Mouse (Mus musculus) testis, postnatal 14 days (tissue): ENCODE data around the gene Mslnl.

Experiments used
- DNase-seq: peaks from one replicate; pipeline ENCODE4 v3.0.0; 2021; ENCODE audit warnings: low spot score

Mslnl gene

GRCm38 (mm10) chr17:25744311-25744710 is 8.5 kb downstream of the Mslnl start:
- no peak for DNase-seq

- no peak for DNase-seq
Observed at GRCm38 (mm10) chr17:25748238-25748637, 12.4 kb downstream of the Mslnl start.

- no peak for DNase-seq
Observed at GRCm38 (mm10) chr17:25749314-25749713, 13.5 kb downstream of the Mslnl start.

GRCm38 (mm10) chr17:25751446-25751845 is 15.6 kb downstream of the Mslnl start:
- DNase-seq: no peak

GRCm38 (mm10) chr17:25754241-25754640 is 18.4 kb downstream of the Mslnl start, which contains the start of gene Msln:
Gene Msln, minus strand, starts transcription at chr17:25754378.
- no peak for DNase-seq

GRCm38 (mm10) chr17:25755086-25755485 is 19.2 kb downstream of the Mslnl start:
- no peak for DNase-seq

GRCm38 (mm10) chr17:25755627-25756377 is 20.0 kb downstream of the Mslnl start:
- no peak for DNase-seq

- DNase-seq: no peak
Observed at GRCm38 (mm10) chr17:25756378-25757242, 20.8 kb downstream of the Mslnl start.

- DNase-seq: no peak
Observed at GRCm38 (mm10) chr17:25757691-25758090, 21.8 kb downstream of the Mslnl start.

- DNase-seq: peak; percentile 40
Observed at GRCm38 (mm10) chr17:25760148-25760547, 24.3 kb downstream of the Mslnl start.

- DNase-seq: no peak
Observed at GRCm38 (mm10) chr17:25761561-25761970, 25.7 kb downstream of the Mslnl start.

- no peak for DNase-seq
Observed at GRCm38 (mm10) chr17:25762591-25762990, 26.7 kb downstream of the Mslnl start.

- DNase-seq: no peak
Observed at GRCm38 (mm10) chr17:25765886-25766285, 30.0 kb downstream of the Mslnl start.

GRCm38 (mm10) chr17:25769331-25769730 is 33.5 kb downstream of the Mslnl start:
- DNase-seq: no peak

- peak; percentile 94 for DNase-seq
Observed at GRCm38 (mm10) chr17:25773549-25774120, 37.8 kb downstream of the Mslnl start, which contains the start of gene Narfl. Gene Narfl, plus strand, starts transcription at chr17:25773776.

GRCm38 (mm10) chr17:25775318-25776062 is 39.6 kb downstream of the Mslnl start:
- DNase-seq: no peak

- no peak for DNase-seq
Observed at GRCm38 (mm10) chr17:25777948-25778347, 42.1 kb downstream of the Mslnl start.

GRCm38 (mm10) chr17:25781339-25781738 is 45.5 kb downstream of the Mslnl start:
- DNase-seq: no peak

- no peak for DNase-seq
Observed at GRCm38 (mm10) chr17:25783086-25783485, 47.2 kb downstream of the Mslnl start.

GRCm38 (mm10) chr17:25783861-25784574 is 48.2 kb downstream of the Mslnl start:
- no peak for DNase-seq

GRCm38 (mm10) chr17:25785281-25785745 is 49.5 kb downstream of the Mslnl start, which contains the start of gene Haghl:
Gene Haghl, minus strand, starts transcription at chr17:25785673.
- DNase-seq: peak; percentile 89
